Mouse (Mus musculus) embryonic facial prominence, embryonic 11.5 days (tissue): ENCODE results near the gene Tenm1. TPM values are rescaled to one million over a fixed set of nuclear protein-coding genes. Genes with fewer than 3 reads are reported as not detected.

Experiments
- ATAC-seq: fragments of 200-750 bp; cut with Nextera tagmentation; replicated peaks from 2 replicates; pipeline ENCODE4 v1.8.0; 2017; ENCODE audit warnings: low read depth; ENCODE audit not compliant: insufficient number of reproducible peaks, low FRiP score, low TSS enrichment
- DNase-seq: peaks from one replicate; pipeline ENCODE4 v3.0.0-alpha.2; 2015; ENCODE audit warnings: low spot score
- H3K27ac ChIP-seq: fragments of 300-500 bp; sonication (generic); replicated peaks from 2 replicates; pipeline ENCODE4 v1.5.1; 2014; ENCODE audit warnings: mild to moderate bottlenecking, low read depth, low read length, control low read depth
- H3K27me3 ChIP-seq: fragments of 300-500 bp; sonication (generic); 2 replicates; pipeline ENCODE4 v1.6.1; 2014; ENCODE audit warnings: mild to moderate bottlenecking, low read length, moderate library complexity, mixed read lengths; ENCODE audit not compliant: control insufficient read depth, insufficient read depth
- H3K36me3 ChIP-seq: fragments of 300-500 bp; sonication (generic); replicated peaks from 2 replicates; pipeline ENCODE4 v1.6.1; 2014; ENCODE audit warnings: low read depth, mild to moderate bottlenecking, low read length, moderate library complexity, mixed read lengths; ENCODE audit not compliant: control insufficient read depth, insufficient read depth
- H3K4me1 ChIP-seq: fragments of 300-500 bp; sonication (generic); 2 replicates; pipeline ENCODE4 v1.6.1; 2014; ENCODE audit warnings: low read length, mixed read lengths; ENCODE audit not compliant: control insufficient read depth, insufficient read depth
- H3K4me2 ChIP-seq: fragments of 300-500 bp; sonication (generic); 2 replicates; pipeline ENCODE4 v1.6.1; 2014; ENCODE audit warnings: low read depth, mild to moderate bottlenecking, control low read depth, low read length, moderate library complexity
- H3K4me3 ChIP-seq: fragments of 300-500 bp; sonication (generic); 2 replicates; pipeline ENCODE4 v1.5.1; 2014; ENCODE audit warnings: low read depth, low read length, control low read depth
- H3K9ac ChIP-seq: fragments of 300-500 bp; sonication (generic); replicated peaks from 2 replicates; pipeline ENCODE4 v1.6.1; 2014; ENCODE audit warnings: mild to moderate bottlenecking, control low read depth, low read length
- H3K9me3 ChIP-seq: fragments of 300-500 bp; sonication (generic); replicated peaks from 2 replicates; pipeline ENCODE4 v1.6.1; 2016; ENCODE audit warnings: mild to moderate bottlenecking, low read length, inconsistent platforms, mixed read lengths; ENCODE audit not compliant: control insufficient read depth
- WGBS: fragments of 180-500 bp; shearing (Covaris S2); extraction: QIAGEN DNeasy Blood & Tissue Kit; methylation state at CpG from one replicate; pipeline ENCODE4 v1.1.7; 2014; 5-methylcytosine and 5-hydroxymethylcytosine counted together
- polyA plus RNA-seq: library from polyadenylated mRNA; unstranded; fragments of >200 nt; fragmentation: Nextera tagmentation; extraction: Ambion mirVana; gene quantifications from 2 replicates; pipeline ENCODE4 v1.2.1, GENCODE M21; 2014

The Tenm1 gene
- polyA plus RNA-seq, 1 experiment from 2014 or later, result 0.74 TPM

DNA sequence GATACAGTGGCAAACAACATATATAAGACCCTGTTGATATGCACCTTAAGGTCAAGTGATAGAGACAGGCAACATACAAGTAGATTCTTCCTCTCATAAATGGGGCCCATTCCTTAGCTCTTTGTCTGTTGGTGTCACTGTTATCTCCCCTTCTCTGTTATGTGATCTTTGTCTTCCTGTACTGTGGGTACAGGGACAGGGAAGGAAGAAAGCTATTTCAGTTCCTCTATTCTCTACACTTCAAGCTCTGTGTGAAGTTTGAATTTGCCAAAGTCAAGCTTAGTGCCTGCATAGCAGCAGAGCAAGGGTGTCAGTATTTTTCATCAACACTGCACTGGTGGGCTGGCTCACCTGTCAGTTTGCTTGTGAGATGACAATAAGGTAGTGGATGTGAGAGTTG lies 928.4 kb downstream of the Tenm1 start:
- H3K27ac ChIP-seq, result no peak overlapping the region
- DNase-seq (no peak), ATAC-seq (no peak)
- no peaks in the 10 kb centered on the region for H3K36me3 ChIP-seq
- H3K9me3 ChIP-seq, result no peaks in the 10 kb centered on the region
- H3K9ac ChIP-seq, result no peak overlapping the region
- H3K4me2 ChIP-seq, result no peak overlapping the region
- no peaks in the 10 kb centered on the region for H3K27me3 ChIP-seq
- no peak overlapping the region for H3K4me3 ChIP-seq
- no peaks in the 10 kb centered on the region for H3K4me1 ChIP-seq

DNA sequence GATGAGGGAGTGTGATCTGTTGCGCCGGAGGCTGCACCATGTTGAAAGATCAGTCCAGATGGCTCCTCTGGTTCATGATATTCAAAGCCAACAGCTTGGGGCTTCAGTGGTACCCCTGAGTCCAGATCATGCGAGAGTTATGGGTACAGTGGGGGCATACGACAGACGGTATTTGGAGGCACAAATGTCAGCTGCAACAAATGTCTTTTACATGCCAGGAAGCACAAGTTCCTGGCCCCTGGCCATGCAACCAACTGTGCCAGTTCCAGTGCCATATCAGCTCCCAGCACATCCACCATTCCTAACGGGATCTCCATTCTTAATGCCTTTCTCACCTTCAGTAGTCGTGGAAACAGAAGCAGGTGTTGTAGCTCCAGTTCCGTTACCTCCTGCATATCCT lies 938.6 kb downstream of the Tenm1 start:
- H3K9me3 ChIP-seq, result no peaks in the 10 kb centered on the region
- no peaks in the 10 kb centered on the region for H3K4me1 ChIP-seq
- ATAC-seq (no peak), DNase-seq (no peak)
- no peak overlapping the region for H3K4me3 ChIP-seq
- no peak overlapping the region for H3K4me2 ChIP-seq
- no peaks in the 10 kb centered on the region for H3K36me3 ChIP-seq
- 93% methylated on average over 8 of the region's 8 CpGs for WGBS
- no peak overlapping the region for H3K27ac ChIP-seq
- H3K9ac ChIP-seq, result no peak overlapping the region
- no peaks in the 10 kb centered on the region for H3K27me3 ChIP-seq

DNA sequence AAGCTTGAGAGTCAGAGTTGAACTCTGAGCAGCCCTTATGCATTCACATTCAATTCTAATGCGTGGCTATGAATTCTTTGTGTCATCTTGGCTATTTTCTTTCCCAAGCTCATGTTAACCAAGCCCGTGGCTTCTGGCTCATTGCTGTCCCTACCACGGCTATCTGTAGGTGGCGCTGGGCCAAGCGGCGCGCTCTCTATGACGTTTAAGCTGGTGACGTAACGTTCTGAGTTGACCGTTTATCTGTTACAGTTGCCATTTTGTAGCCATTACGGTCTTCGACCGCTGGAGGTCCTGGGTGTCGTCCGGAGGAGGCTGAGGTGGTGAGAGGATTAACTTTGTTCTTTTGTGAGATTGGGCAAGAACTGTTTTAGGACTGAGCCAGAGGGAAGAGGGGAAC lies 939.5 kb downstream of the Tenm1 start, which contains the start of gene Tex13c2:
Tex13c2 (plus strand) TSS at position 246 of the 400 bp plus-strand sequence.
- Histone ChIP-seq H3K36me3 (no peaks in the 10 kb centered on the region), H3K4me3 (no peak within 1 kb of the TSS), H3K27me3 (no peaks in the 10 kb centered on the region), H3K9ac (no peak within 1 kb of the TSS), H3K9me3 (no peaks in the 10 kb centered on the region), H3K4me2 (no peak within 1 kb of the TSS), H3K4me1 (no peaks in the 10 kb centered on the region), H3K27ac (no peak within 1 kb of the TSS)
- WGBS, result 90% methylated on average over 16 of the region's 16 CpGs
- DNase-seq, result no peak
- ATAC-seq, result no peak

Other genes with a start within 250 kb of the Tenm1 start
- not detected in 2 replicates for gene Tex13c1, start 162.0 kb upstream of the Tenm1 start, polyA plus RNA-seq